Mouse (Mus musculus): ENCODE measurements at regions not wholly inside any gene's neighbourhood (a gene's known extent, or its start where the extent isn't known, plus 50 kb on each side); places are given as distances from the start of the nearest gene placed in this dataset.

DNA sequence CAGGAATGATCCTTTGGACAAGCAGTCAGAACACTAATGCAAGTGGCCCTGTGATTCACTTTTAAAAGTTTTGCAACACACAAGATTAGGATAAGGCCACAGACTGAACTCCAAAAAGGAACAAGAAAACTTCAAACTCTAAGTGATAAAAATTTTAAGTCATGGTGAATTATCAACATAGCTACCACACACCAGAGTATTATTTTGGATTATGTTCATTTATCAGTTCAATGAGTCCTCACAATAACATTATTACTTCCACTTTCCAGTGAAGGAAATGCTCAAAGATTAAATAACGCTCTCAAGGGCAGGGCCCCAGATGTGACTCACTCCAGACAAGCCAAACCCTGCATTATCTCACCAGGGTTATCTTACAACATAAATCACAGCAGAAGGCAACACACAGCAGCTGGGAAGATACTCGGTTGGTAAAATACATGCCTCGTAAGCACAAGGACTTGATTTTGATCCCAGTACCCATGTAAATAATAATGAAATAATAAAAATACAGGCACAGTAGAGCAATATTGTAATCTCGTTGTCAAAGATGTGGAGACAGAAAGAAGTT is 158.8 kb upstream of the Gorab start:
- Histone ChIP-seq H3K9ac (replicated peaks; ENCODE audit: low read length, poor library complexity, severe bottlenecking) (no peak overlapping the region), H3K27me3 (ENCODE audit: insufficient read depth, low read length) (no peaks in the 10 kb centered on the region), H3K9me3 (ENCODE audit: low read length) (no peaks in the 10 kb centered on the region), H3K36me3 (ENCODE audit: insufficient read depth, low read length) (no peaks in the 10 kb centered on the region), H3K27ac (ENCODE audit: low read depth, low read length) (no peak overlapping the region), H3K4me1 (ENCODE audit: insufficient read depth, low read length) (no peaks in the 10 kb centered on the region), H3K4me3 (ENCODE audit: low read depth, low read length) (no peak overlapping the region), H3K4me2 (ENCODE audit: low read depth, low read length, poor library complexity, severe bottlenecking) (no peak overlapping the region)
- DNase-seq (ENCODE audit: low spot score) (no peak), ATAC-seq (ENCODE audit: low FRiP score) (no peak)
- no peak for TF ChIP-seq CTCF (IDR thresholded peaks at IDR 0.05)
- 78% methylated on average over 4 of the region's 4 CpGs for WGBS

DNA sequence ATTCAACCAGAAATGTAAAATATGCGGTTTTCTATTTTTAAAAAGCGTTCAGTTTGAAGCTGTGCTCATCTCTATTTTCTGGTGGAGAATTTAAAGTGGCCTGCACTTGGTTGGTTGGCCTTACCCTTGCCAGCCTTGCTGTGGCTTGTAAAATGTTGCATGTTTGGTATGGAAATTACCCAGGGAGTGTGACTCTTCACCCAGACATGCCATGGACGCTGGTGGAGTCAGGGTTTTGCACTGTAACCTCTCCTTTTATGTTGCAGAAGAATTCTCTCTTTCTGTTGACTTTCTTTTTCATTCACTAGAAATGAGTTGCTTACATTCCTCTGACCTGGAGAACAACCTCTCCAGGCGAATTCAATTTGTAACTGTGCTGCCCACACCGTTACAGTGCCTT is 157.5 kb upstream of the Gorab start:
- Histone ChIP-seq H3K27ac (ENCODE audit: low read depth, low read length) (no peak overlapping the region), H3K4me1 (ENCODE audit: insufficient read depth, low read length) (no peaks in the 10 kb centered on the region), H3K4me2 (ENCODE audit: low read depth, low read length, poor library complexity, severe bottlenecking) (no peak overlapping the region), H3K9me3 (ENCODE audit: low read length) (no peaks in the 10 kb centered on the region), H3K27me3 (ENCODE audit: insufficient read depth, low read length) (no peaks in the 10 kb centered on the region), H3K9ac (replicated peaks; ENCODE audit: low read length, poor library complexity, severe bottlenecking) (no peak overlapping the region), H3K4me3 (ENCODE audit: low read depth, low read length) (no peak overlapping the region), H3K36me3 (ENCODE audit: insufficient read depth, low read length) (no peaks in the 10 kb centered on the region)
- no peak for TF ChIP-seq CTCF (IDR thresholded peaks at IDR 0.05)
- DNase-seq (ENCODE audit: low spot score) (no peak), ATAC-seq (ENCODE audit: low FRiP score) (no peak)
- 71% methylated on average over 5 of the region's 5 CpGs for WGBS

DNA sequence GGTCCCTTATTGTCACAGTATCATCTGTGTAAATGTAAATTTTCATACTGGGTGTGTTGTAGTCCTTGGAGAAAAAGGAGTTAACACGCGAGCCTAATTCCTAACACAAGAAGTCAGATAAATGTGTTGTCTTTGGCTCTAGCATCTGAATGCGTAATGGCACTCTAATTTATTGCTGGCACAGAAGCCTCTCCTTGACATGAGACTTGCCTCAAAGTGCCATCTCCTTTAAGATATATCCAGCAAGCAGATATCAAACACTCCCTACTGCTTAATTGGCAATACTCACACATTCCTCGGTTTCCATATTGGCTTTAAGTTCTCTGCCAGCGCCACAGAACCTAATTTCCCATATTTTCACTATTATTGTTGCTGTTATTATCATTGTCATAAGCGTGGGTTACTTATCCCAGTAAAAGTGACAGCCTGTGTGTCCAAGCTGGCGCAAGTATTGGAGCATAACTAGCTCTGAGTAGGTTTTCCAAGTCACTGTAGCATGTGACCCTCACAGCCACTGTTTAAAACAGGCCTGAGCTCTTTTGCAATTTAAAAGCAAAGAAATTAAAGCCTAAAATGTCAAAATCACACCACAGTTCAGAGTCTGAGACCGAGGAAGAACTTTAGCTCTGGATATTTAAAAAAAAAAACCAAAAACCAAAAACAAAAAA is 156.9 kb upstream of the Gorab start:
- Histone ChIP-seq H3K27me3 (ENCODE audit: insufficient read depth, low read length) (no peaks in the 10 kb centered on the region), H3K27ac (ENCODE audit: low read depth, low read length) (no peak overlapping the region), H3K9me3 (ENCODE audit: low read length) (no peaks in the 10 kb centered on the region), H3K36me3 (ENCODE audit: insufficient read depth, low read length) (no peaks in the 10 kb centered on the region), H3K4me2 (ENCODE audit: low read depth, low read length, poor library complexity, severe bottlenecking) (no peak overlapping the region), H3K4me1 (ENCODE audit: insufficient read depth, low read length) (no peaks in the 10 kb centered on the region), H3K9ac (replicated peaks; ENCODE audit: low read length, poor library complexity, severe bottlenecking) (no peak overlapping the region), H3K4me3 (ENCODE audit: low read depth, low read length) (no peak overlapping the region)
- ATAC-seq (ENCODE audit: low FRiP score) (no peak), DNase-seq (ENCODE audit: low spot score) (no peak)
- no peak for TF ChIP-seq CTCF (IDR thresholded peaks at IDR 0.05)
- WGBS, result 93% methylated on average over 8 of the region's 8 CpGs

DNA sequence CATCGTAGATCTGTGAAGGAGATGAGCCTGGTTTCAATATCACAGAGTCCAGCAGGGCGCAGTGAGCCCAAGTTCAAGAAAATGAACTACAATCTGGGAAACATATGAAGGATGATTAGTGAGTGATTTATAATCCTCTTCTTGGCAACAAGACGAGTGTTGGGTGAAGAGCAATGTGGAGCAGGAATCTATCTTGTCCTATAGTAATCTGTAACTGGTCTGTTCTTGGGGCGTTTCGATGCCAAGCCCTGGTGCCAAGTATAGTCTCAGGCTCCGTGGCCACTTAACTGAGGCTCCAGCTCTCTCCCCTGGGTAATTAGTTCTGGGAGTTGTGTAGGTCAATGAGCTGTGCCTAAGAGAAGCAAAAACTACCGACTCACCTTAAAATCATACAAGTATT is 154.4 kb upstream of the Gorab start:
- Histone ChIP-seq H3K27me3 (ENCODE audit: insufficient read depth, low read length) (no peaks in the 10 kb centered on the region), H3K4me3 (ENCODE audit: low read depth, low read length) (no peak overlapping the region), H3K36me3 (ENCODE audit: insufficient read depth, low read length) (no peaks in the 10 kb centered on the region), H3K9me3 (ENCODE audit: low read length) (no peaks in the 10 kb centered on the region), H3K4me2 (ENCODE audit: low read depth, low read length, poor library complexity, severe bottlenecking) (no peak overlapping the region), H3K9ac (replicated peaks; ENCODE audit: low read length, poor library complexity, severe bottlenecking) (no peak overlapping the region), H3K27ac (ENCODE audit: low read depth, low read length) (no peak overlapping the region), H3K4me1 (ENCODE audit: insufficient read depth, low read length) (no peaks in the 10 kb centered on the region)
- ATAC-seq (ENCODE audit: low FRiP score) (no peak), DNase-seq (ENCODE audit: low spot score) (no peak)
- TF ChIP-seq CTCF (IDR thresholded peaks at IDR 0.05), result no peak
- 90% methylated on average over 7 of the region's 7 CpGs for WGBS

DNA sequence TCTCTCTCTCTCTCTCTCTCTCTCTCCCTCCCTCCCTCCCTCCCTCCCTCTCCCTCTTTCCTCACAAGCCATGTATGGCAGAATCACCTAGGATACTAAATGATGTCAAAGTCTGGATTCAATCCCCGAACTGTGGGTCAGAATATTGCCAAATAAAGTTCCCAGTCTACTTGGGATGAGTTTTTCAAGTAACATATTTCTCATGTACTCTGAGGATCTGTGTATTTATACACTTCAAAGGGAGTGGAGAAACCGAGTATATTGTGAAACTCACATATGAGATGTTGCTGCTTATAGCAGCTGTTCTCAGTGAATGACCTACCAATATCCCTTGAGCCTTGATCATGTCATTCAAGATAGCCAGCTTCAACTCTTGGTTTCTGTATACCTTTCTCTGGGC is 151.7 kb upstream of the Gorab start:
- Histone ChIP-seq H3K4me1 (ENCODE audit: insufficient read depth, low read length) (no peaks in the 10 kb centered on the region), H3K4me2 (ENCODE audit: low read depth, low read length, poor library complexity, severe bottlenecking) (no peak overlapping the region), H3K36me3 (ENCODE audit: insufficient read depth, low read length) (no peaks in the 10 kb centered on the region), H3K9ac (replicated peaks; ENCODE audit: low read length, poor library complexity, severe bottlenecking) (no peak overlapping the region), H3K27ac (ENCODE audit: low read depth, low read length) (no peak overlapping the region), H3K4me3 (ENCODE audit: low read depth, low read length) (no peak overlapping the region), H3K9me3 (ENCODE audit: low read length) (no peaks in the 10 kb centered on the region), H3K27me3 (ENCODE audit: insufficient read depth, low read length) (no peaks in the 10 kb centered on the region)
- TF ChIP-seq CTCF (IDR thresholded peaks at IDR 0.05), result no peak
- DNase-seq (ENCODE audit: low spot score) (no peak), ATAC-seq (ENCODE audit: low FRiP score) (no peak)
- 78% methylated on average over 2 of the region's 2 CpGs for WGBS

DNA sequence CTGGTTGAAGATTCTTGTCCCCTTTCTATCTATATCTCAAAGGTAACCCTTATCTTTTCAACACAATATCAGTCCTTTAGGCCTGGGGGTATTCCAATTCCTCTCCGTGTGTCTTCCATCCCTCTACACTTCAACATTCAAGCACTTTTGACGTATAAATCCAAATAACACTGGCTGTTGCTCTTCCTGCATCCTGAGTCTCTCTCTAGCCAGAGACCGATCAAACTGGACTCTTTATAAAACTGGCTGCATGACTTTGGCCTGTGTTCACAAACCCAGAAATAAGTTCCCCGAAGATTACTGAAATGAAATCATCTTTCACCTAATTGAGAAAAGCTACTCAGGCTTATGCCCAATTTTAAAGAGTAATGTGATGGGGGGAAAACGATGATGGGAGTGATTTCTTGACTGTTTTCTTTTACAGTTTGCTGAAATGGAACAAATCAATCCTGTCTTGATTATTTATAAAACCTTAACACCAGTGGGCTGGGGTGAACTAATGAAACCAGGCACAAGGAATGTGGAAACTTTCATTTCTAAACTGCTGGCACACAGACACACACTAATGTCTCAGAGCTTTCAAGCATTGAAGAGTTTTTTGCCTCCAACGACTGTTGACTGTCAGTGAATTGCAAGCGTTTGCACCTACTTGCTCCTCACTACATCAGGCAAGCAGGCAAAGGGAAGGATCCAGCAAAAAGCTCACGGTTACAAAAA is 135.5 kb upstream of the Gorab start:
- no peaks in the 10 kb centered on the region for H3K4me1 ChIP-seq (ENCODE audit: insufficient read depth, low read length)

More for the DNA sequence above, 135.5 kb upstream of the Gorab start:
- TF ChIP-seq CTCF (IDR thresholded peaks at IDR 0.05), result no peak
- Histone ChIP-seq H3K36me3 (ENCODE audit: insufficient read depth, low read length) (no peaks in the 10 kb centered on the region), H3K4me2 (ENCODE audit: low read depth, low read length, poor library complexity, severe bottlenecking) (no peak overlapping the region), H3K27me3 (ENCODE audit: insufficient read depth, low read length) (no peaks in the 10 kb centered on the region), H3K9ac (replicated peaks; ENCODE audit: low read length, poor library complexity, severe bottlenecking) (no peak overlapping the region), H3K27ac (ENCODE audit: low read depth, low read length) (no peak overlapping the region), H3K4me3 (ENCODE audit: low read depth, low read length) (no peak overlapping the region), H3K9me3 (ENCODE audit: low read length) (no peaks in the 10 kb centered on the region)
- ATAC-seq (ENCODE audit: low FRiP score) (no peak), DNase-seq (ENCODE audit: low spot score) (no peak)
- 88% methylated on average over 8 of the region's 8 CpGs for WGBS
